Mouse (Mus musculus): ENCODE data around the gene Galnt3.

Gene Galnt3

GRCm38 (mm10) chr2:66107864-66108514 is 16.8 kb downstream of the Galnt3 start:
- no peak for DNase-seq (ENCODE audit: extremely low spot score)

- DNase-seq (ENCODE audit: extremely low spot score), result no peak
Observed at GRCm38 (mm10) chr2:66103740-66104436, 20.9 kb downstream of the Galnt3 start.

GRCm38 (mm10) chr2:66101686-66102304 is 23.0 kb downstream of the Galnt3 start:
- no peak for DNase-seq (ENCODE audit: extremely low spot score)

- DNase-seq (ENCODE audit: extremely low spot score), result no peak
Observed at GRCm38 (mm10) chr2:66100671-66101351, 24.0 kb downstream of the Galnt3 start.

- DNase-seq (ENCODE audit: extremely low spot score), result no peak
Observed at GRCm38 (mm10) chr2:66100239-66100638, 24.6 kb downstream of the Galnt3 start.

- no peak for DNase-seq (ENCODE audit: extremely low spot score)
Observed at GRCm38 (mm10) chr2:66094622-66095181, 30.1 kb downstream of the Galnt3 start.

- no peak for DNase-seq (ENCODE audit: extremely low spot score)
Observed at GRCm38 (mm10) chr2:66091296-66091695, 33.5 kb downstream of the Galnt3 start.

GRCm38 (mm10) chr2:66081876-66082275 is 42.9 kb downstream of the Galnt3 start:
- no peak for DNase-seq (ENCODE audit: extremely low spot score)

GRCm38 (mm10) chr2:66080731-66081130 is 44.1 kb downstream of the Galnt3 start:
- DNase-seq (ENCODE audit: extremely low spot score), result no peak

GRCm38 (mm10) chr2:66069454-66069853 is 55.3 kb downstream of the Galnt3 start:
- no peak for DNase-seq (ENCODE audit: extremely low spot score)

GRCm38 (mm10) chr2:66063291-66063690 is 61.5 kb downstream of the Galnt3 start:
- DNase-seq (ENCODE audit: extremely low spot score), result no peak

GRCm38 (mm10) chr2:66044405-66045089 is 80.2 kb downstream of the Galnt3 start:
- no peak for DNase-seq (ENCODE audit: extremely low spot score)

- DNase-seq (ENCODE audit: extremely low spot score), result peak; percentile 34
Observed at GRCm38 (mm10) chr2:66043441-66044404, 81.1 kb downstream of the Galnt3 start.

- DNase-seq (ENCODE audit: extremely low spot score), result peak; percentile 51
Observed at GRCm38 (mm10) chr2:66041917-66042419, 82.8 kb downstream of the Galnt3 start.

- no peak for DNase-seq (ENCODE audit: extremely low spot score)
Observed at GRCm38 (mm10) chr2:66041203-66041916, 83.4 kb downstream of the Galnt3 start.

- DNase-seq (ENCODE audit: extremely low spot score), result no peak
Observed at GRCm38 (mm10) chr2:66040611-66041010, 84.2 kb downstream of the Galnt3 start.

- DNase-seq (ENCODE audit: extremely low spot score), result no peak
Observed at GRCm38 (mm10) chr2:66034907-66035679, 89.7 kb downstream of the Galnt3 start.

Data from embryo, embryonic 9.5 days (tissue).